Mouse (Mus musculus) left cerebral cortex, postnatal 25 days (tissue): ENCODE measurements around the gene 4930469K13Rik. TPM values are rescaled to one million over a fixed set of nuclear protein-coding genes. Genes with fewer than 3 reads are reported as not detected.
A peak's percentile ranks its signal among the peaks of the same experiment; 100 is the strongest.

Experiments
- DNase-seq, 2 experiments: peaks; one replicate each; pipeline ENCODE4 v3.0.0; 2022; ENCODE audit warnings: low spot score in 2 of 2, mixed read lengths in 1 of 2
- intact Hi-C: fragments of 180-260 bp; cut with DNase I; formaldehyde crosslinking; loops from one replicate; pipeline ENCODE4 v1.15.1; 2025
- total RNA-seq, 2 experiments: library from RNA; stranded (reverse); gene quantifications; 2 replicates each; pipeline ENCODE4 v1.2.3; 2021

4930469K13Rik gene
- total RNA-seq, 2 experiments from 2014 or later: not detected

GRCm38 (mm10) chr11:34001938-34002592 lies 96.3 kb downstream of the 4930469K13Rik start:
- DNase-seq: peak; percentile 62 to 65
- intact Hi-C loops: loop anchor here (2.0 to 5.0 kb wide), 3 partner anchors 65 to 210 kb away; no protein-coding TSS in a partner anchor

GRCm38 (mm10) chr11:34000416-34000815 lies 97.9 kb downstream of the 4930469K13Rik start:
- intact Hi-C loops: loop anchor here (5.0 kb wide), 2 partner anchors 63 to 212 kb away; no protein-coding TSS in a partner anchor
- no peak for DNase-seq

GRCm38 (mm10) chr11:33998244-33998643 lies 100.1 kb downstream of the 4930469K13Rik start:
- intact Hi-C loops: no loop called here

GRCm38 (mm10) chr11:33993496-33993895 lies 104.9 kb downstream of the 4930469K13Rik start:
- intact Hi-C loops: no loop called here

More at GRCm38 (mm10) chr11:33998244-33998643, 100.1 kb downstream of the 4930469K13Rik start:
- DNase-seq: no peak

GRCm38 (mm10) chr11:33992938-33993337 lies 105.4 kb downstream of the 4930469K13Rik start, which contains the start of gene Kcnip1:
Gene Kcnip1, minus strand, starts transcription at chr11:33993152.
- no peak for DNase-seq
- intact Hi-C loops: no loop called here

More at GRCm38 (mm10) chr11:33993496-33993895, 104.9 kb downstream of the 4930469K13Rik start:
- DNase-seq: no peak

GRCm38 (mm10) chr11:33990002-33990401 lies 108.4 kb downstream of the 4930469K13Rik start:
- DNase-seq: no peak
- intact Hi-C loops: no loop called here

- intact Hi-C loops: no loop called here
- DNase-seq: no peak
Observed at GRCm38 (mm10) chr11:33986525-33986924, 111.8 kb downstream of the 4930469K13Rik start.

- DNase-seq: no peak
- intact Hi-C loops: no loop called here
Observed at GRCm38 (mm10) chr11:33980146-33980545, 118.2 kb downstream of the 4930469K13Rik start.

GRCm38 (mm10) chr11:33975121-33975520 lies 123.2 kb downstream of the 4930469K13Rik start:
- intact Hi-C loops: no loop called here
- DNase-seq: no peak

- intact Hi-C loops: no loop called here
- DNase-seq: no peak
Observed at GRCm38 (mm10) chr11:33974341-33975040, 123.9 kb downstream of the 4930469K13Rik start.

- DNase-seq: no peak
- intact Hi-C loops: no loop called here
Observed at GRCm38 (mm10) chr11:33972114-33972513, 126.2 kb downstream of the 4930469K13Rik start.

- intact Hi-C loops: no loop called here
- DNase-seq: no peak
Observed at GRCm38 (mm10) chr11:33969199-33969598, 129.2 kb downstream of the 4930469K13Rik start.

GRCm38 (mm10) chr11:33967708-33968107 lies 130.6 kb downstream of the 4930469K13Rik start:
- no peak for DNase-seq
- intact Hi-C loops: no loop called here

- DNase-seq: no peak
- intact Hi-C loops: no loop called here
Observed at GRCm38 (mm10) chr11:33965380-33965779, 133.0 kb downstream of the 4930469K13Rik start.

GRCm38 (mm10) chr11:33962688-33963407 lies 135.5 kb downstream of the 4930469K13Rik start, which contains the start of gene Kcnmb1:
Gene Kcnmb1, plus strand, starts transcription at chr11:33963013.
- no peak for DNase-seq
- intact Hi-C loops: no loop called here

GRCm38 (mm10) chr11:33962178-33962577 lies 136.2 kb downstream of the 4930469K13Rik start:
- intact Hi-C loops: no loop called here
- no peak for DNase-seq

- intact Hi-C loops: loop anchor here (5.0 kb wide), 1 partner anchor 254 kb away; no protein-coding TSS in a partner anchor
Observed at GRCm38 (mm10) chr11:33958713-33959112, 139.6 kb downstream of the 4930469K13Rik start.

GRCm38 (mm10) chr11:33957595-33957994 lies 140.8 kb downstream of the 4930469K13Rik start:
- intact Hi-C loops: loop anchor here (5.0 kb wide), 1 partner anchor 255 kb away; no protein-coding TSS in a partner anchor

More at GRCm38 (mm10) chr11:33958713-33959112, 139.6 kb downstream of the 4930469K13Rik start:
- peak in 1 of 2 experiments; percentile 13 for DNase-seq

GRCm38 (mm10) chr11:33956623-33957022 lies 141.7 kb downstream of the 4930469K13Rik start:
- no peak for DNase-seq
- intact Hi-C loops: loop anchor here (5.0 kb wide), 1 partner anchor 256 kb away; no protein-coding TSS in a partner anchor

More at GRCm38 (mm10) chr11:33957595-33957994, 140.8 kb downstream of the 4930469K13Rik start:
- no peak for DNase-seq
